Mouse (Mus musculus) liver, embryonic 13.5 days (tissue): ENCODE measurements at regions not wholly inside any gene's neighbourhood (a gene's known extent, or its start where the extent isn't known, plus 50 kb on each side); places are given as distances from the start of the nearest gene placed in this dataset.

Experiments
- ATAC-seq: fragments of 200-750 bp; cut with Nextera tagmentation; 2 replicates; pipeline ENCODE4 v1.8.0; 2017; ENCODE audit warnings: low read depth, mild to moderate bottlenecking, moderate number of reproducible peaks, moderate library complexity
- DNase-seq: peaks from one replicate; pipeline ENCODE4 v3.0.0; 2022
- H3K27ac ChIP-seq: fragments of 300-500 bp; sonication (generic); 2 replicates; pipeline ENCODE4 v1.5.1; 2015; ENCODE audit warnings: moderate library complexity, mild to moderate bottlenecking, inconsistent platforms
- H3K27me3 ChIP-seq: fragments of 300-500 bp; sonication (generic); 2 replicates; pipeline ENCODE4 v1.6.1; 2015; ENCODE audit warnings: mild to moderate bottlenecking, inconsistent platforms
- H3K36me3 ChIP-seq: fragments of 300-500 bp; sonication (generic); 2 replicates; pipeline ENCODE4 v1.6.1; 2015; ENCODE audit warnings: mild to moderate bottlenecking, inconsistent platforms
- H3K4me1 ChIP-seq: fragments of 300-500 bp; sonication (generic); replicated peaks from 2 replicates; pipeline ENCODE4 v1.6.1; 2015; ENCODE audit warnings: inconsistent platforms
- H3K4me2 ChIP-seq: fragments of 300-500 bp; sonication (generic); 2 replicates; pipeline ENCODE4 v1.6.1; 2015; ENCODE audit warnings: inconsistent platforms, mild to moderate bottlenecking, moderate library complexity
- H3K4me3 ChIP-seq: fragments of 300-500 bp; sonication (generic); replicated peaks from 2 replicates; pipeline ENCODE4 v1.5.1; 2015; ENCODE audit warnings: mild to moderate bottlenecking, inconsistent platforms
- H3K9ac ChIP-seq: fragments of 300-500 bp; sonication (generic); 2 replicates; pipeline ENCODE4 v1.6.1; 2015; ENCODE audit warnings: mild to moderate bottlenecking, inconsistent platforms
- H3K9me3 ChIP-seq: fragments of 300-500 bp; sonication (generic); replicated peaks from 2 replicates; pipeline ENCODE4 v1.6.1; 2016; ENCODE audit warnings: inconsistent platforms
- WGBS: fragments of 180-500 bp; shearing (Covaris S2); methylation state at CpG from one replicate; pipeline ENCODE4 v1.1.7; 2015; ENCODE audit not compliant: insufficient replicate concordance; 5-methylcytosine and 5-hydroxymethylcytosine counted together

DNA sequence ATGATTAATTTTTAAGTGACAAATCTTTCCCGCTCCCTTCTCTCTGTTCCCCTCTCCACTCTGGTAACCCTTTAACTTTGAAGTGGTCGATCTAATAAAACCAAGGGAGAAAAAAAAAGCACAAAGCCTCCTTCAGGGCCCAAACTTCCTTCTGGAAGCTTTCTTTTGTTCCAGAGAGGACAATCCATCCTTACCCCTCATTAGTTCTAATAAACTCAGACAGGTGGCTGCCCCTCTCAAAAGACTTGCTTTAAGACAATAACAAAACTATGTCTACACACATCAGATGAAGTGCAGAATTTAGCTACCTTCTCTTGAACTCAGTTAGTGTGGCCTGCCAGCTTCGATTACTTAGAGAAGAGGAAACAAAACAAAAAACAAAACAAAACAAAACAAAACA, 94.6 kb upstream of the Fat1 start:
- Histone ChIP-seq H3K27me3 (no peaks in the 10 kb centered on the region), H3K4me2 (no peak overlapping the region), H3K27ac (no peak overlapping the region), H3K9me3 (no peaks in the 10 kb centered on the region), H3K4me3 (no peak overlapping the region), H3K4me1 (no peaks in the 10 kb centered on the region), H3K9ac (no peak overlapping the region), H3K36me3 (no peaks in the 10 kb centered on the region)
- WGBS: 49% methylated on average over 3 of the region's 3 CpGs
- no peak for DNase-seq
- ATAC-seq: no peak

DNA sequence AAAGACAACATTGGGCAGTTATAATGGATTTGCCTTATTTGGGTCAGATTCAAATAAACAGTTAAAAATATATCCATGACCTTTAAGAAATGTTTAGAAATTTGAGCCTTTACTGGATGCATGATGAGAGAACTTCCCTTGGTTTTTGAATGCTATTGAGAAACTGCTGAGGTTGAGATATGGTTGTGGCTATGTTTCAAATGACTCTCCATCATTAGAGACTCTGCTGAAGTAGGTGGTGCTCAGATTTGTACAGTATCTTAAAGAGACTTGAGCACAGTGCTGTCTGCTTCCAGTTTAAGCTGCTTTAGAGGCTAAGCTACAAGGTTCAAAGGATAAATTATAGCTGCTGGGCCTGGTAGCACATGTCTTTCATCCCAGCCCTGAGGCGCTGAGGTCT, 90.9 kb upstream of the Fat1 start:
- no peak for DNase-seq

DNA sequence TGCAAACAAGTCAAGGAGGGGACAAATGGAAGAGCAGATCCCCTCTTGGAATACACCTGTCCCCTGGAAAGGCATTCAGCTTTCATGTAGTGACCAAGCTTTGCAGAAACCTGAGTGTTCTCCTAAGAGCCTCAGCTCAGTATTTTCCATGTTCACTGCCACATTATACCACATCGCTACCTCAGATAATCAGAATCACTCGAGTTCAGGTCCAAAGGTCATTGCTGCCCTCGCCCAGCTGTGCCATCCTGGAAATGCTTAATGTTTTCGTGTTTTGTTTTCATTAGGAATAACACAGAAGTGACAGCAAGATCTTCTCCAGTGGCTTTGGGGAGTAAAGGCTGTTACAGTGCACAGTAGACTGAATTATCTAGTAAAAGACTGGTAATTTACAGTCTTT, 83.0 kb upstream of the Fat1 start:
- H3K36me3 ChIP-seq: no peaks in the 10 kb centered on the region
- WGBS: 63% methylated on average over 4 of the region's 4 CpGs
- no peak overlapping the region for H3K4me2 ChIP-seq
- no peak overlapping the region for H3K9ac ChIP-seq
- no peak for DNase-seq
- ATAC-seq: no peak
- H3K27ac ChIP-seq: no peak overlapping the region
- H3K4me3 ChIP-seq: no peak overlapping the region
- no peaks in the 10 kb centered on the region for H3K4me1 ChIP-seq
- no peaks in the 10 kb centered on the region for H3K27me3 ChIP-seq
- no peaks in the 10 kb centered on the region for H3K9me3 ChIP-seq

More for the DNA sequence above, 90.9 kb upstream of the Fat1 start:
- H3K36me3 ChIP-seq: no peaks in the 10 kb centered on the region
- WGBS: 60% methylated on average over 1 of the region's 1 CpGs
- no peaks in the 10 kb centered on the region for H3K4me1 ChIP-seq
- no peak overlapping the region for H3K4me3 ChIP-seq
- no peak overlapping the region for H3K4me2 ChIP-seq
- H3K9ac ChIP-seq: no peak overlapping the region
- no peaks in the 10 kb centered on the region for H3K27me3 ChIP-seq
- no peaks in the 10 kb centered on the region for H3K9me3 ChIP-seq
- no peak for ATAC-seq
- no peak overlapping the region for H3K27ac ChIP-seq

DNA sequence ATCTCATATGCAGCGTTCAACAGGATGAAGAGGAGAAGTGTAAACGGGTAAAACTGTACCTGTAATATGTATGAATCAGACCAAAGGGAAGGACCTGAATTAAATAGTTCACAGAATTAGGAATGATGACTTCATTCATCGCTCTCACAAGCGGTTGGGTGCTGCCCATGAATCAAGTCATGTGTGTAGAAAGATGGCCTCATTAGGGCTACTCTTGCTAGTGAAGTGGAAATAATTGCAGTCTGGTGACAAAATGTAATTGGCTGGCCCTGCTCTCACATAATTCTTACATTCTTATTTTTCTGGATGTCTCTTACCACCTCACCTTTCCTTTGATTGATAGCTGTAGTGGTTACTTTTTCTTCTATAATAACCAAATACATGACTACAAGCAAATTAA, 80.1 kb upstream of the Fat1 start:
- H3K4me3 ChIP-seq: no peak overlapping the region
- H3K9ac ChIP-seq: no peak overlapping the region
- no peaks in the 10 kb centered on the region for H3K27me3 ChIP-seq
- no peaks in the 10 kb centered on the region for H3K9me3 ChIP-seq
- DNase-seq (no peak), ATAC-seq (no peak)
- H3K36me3 ChIP-seq: no peaks in the 10 kb centered on the region
- WGBS: 68% methylated on average over 4 of the region's 4 CpGs
- H3K4me1 ChIP-seq: no peaks in the 10 kb centered on the region
- H3K27ac ChIP-seq: no peak overlapping the region
- no peak overlapping the region for H3K4me2 ChIP-seq

DNA sequence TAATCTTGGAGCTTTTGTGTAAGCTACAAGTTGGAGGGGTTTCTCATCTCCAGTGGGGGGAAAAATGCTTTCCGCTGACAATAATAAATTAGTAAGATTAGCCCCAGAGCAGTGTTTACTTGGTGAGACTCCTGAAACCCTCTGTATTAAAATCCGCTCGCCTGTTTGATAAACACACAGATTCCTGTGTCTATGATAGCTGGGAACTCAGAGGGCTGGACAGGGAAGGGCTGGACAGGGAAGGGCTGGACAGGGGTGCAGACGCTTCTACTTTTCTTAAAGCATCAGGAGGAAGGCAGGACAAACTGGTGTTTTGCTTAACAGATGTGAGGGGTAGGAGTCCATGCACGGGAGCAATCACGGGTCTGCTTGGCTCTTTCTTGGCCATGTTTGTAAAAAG, 68.0 kb upstream of the Fat1 start:
- Histone ChIP-seq H3K27me3 (no peaks in the 10 kb centered on the region), H3K4me1 (no peaks in the 10 kb centered on the region), H3K9ac (no peak overlapping the region), H3K9me3 (no peaks in the 10 kb centered on the region), H3K4me3 (no peak overlapping the region), H3K4me2 (no peak overlapping the region), H3K27ac (no peak overlapping the region), H3K36me3 (no peaks in the 10 kb centered on the region)
- WGBS: 65% methylated on average over 6 of the region's 6 CpGs
- no peak for ATAC-seq
- DNase-seq: no peak

DNA sequence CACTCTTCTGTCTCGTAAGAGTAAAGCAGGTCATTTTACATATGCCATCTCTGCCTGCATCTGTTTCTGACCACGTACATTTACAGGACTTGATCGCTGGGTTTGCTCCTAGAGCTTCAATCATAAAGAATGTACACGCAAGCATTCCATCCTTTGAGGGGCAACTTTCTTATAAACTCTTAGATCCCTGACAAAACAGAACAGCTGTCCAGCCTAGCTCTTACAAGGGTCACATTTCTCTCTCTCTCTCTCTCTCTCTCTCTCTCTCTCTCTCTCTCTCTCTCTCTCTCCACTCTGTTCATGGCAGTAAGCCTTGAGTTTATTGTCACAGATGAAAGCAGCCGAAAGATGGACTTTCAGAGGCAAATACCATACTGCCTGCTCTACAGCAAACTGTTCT, 67.6 kb upstream of the Fat1 start:
- no peaks in the 10 kb centered on the region for H3K9me3 ChIP-seq
- 58% methylated on average over 5 of the region's 5 CpGs for whole genome bisulfite sequencing
- H3K9ac ChIP-seq: no peak overlapping the region
- no peaks in the 10 kb centered on the region for H3K4me1 ChIP-seq
- no peak overlapping the region for H3K4me2 ChIP-seq
- H3K36me3 ChIP-seq: no peaks in the 10 kb centered on the region
- no peak overlapping the region for H3K4me3 ChIP-seq
- DNase-seq (no peak), ATAC-seq (no peak)
- H3K27ac ChIP-seq: no peak overlapping the region
- H3K27me3 ChIP-seq: no peaks in the 10 kb centered on the region

DNA sequence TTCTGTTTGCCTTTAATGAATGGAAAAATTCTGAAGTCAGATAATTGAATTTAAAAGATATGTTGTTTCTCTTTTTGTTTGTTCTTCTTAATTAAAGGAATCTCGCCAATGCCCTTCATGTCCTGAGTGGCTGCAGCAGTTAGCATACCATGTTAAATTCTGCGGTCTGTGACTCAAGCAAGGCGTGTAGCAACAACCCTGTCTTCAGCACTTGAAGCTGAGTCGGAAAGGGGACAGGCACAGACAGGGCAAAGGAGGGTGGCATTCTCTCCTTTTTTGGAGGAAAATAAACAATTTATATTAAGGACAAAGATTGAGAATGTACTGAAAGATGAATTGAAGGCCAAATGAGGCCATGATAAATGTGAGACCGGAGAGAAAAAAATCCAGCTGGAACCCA, 58.2 kb upstream of the Fat1 start:
- Histone ChIP-seq H3K9ac (no peak overlapping the region), H3K27me3 (no peaks in the 10 kb centered on the region), H3K9me3 (no peaks in the 10 kb centered on the region), H3K4me1 (no peaks in the 10 kb centered on the region), H3K4me2 (no peak overlapping the region), H3K27ac (no peak overlapping the region), H3K4me3 (no peak overlapping the region), H3K36me3 (no peaks in the 10 kb centered on the region)
- ATAC-seq (no peak), DNase-seq (no peak)
- WGBS: 67% methylated on average over 5 of the region's 5 CpGs

DNA sequence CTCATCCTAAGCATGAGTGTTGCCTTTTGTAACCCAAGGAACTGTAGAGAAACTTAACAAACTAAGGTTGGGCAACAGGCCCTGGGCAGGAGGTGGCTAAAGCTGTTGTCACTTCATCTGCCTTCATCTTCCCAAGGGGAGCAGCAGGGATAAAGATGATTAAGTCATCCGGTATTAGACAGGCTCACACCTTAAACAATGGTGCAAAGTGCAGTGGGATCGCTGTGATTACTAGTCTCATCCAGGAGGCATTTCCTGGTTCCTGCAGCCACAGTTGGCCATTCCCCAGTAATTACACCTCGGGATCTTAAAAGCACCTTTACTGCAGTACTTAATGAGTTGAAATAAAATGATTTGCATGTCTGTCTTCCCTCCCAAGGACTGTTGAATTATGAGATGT, 57.0 kb upstream of the Fat1 start:
- no peak overlapping the region for H3K27ac ChIP-seq
- WGBS: 49% methylated on average over 3 of the region's 3 CpGs
- ATAC-seq (no peak), DNase-seq (no peak)
- H3K4me3 ChIP-seq: no peak overlapping the region
- H3K36me3 ChIP-seq: no peaks in the 10 kb centered on the region
- no peaks in the 10 kb centered on the region for H3K9me3 ChIP-seq
- no peaks in the 10 kb centered on the region for H3K27me3 ChIP-seq
- H3K9ac ChIP-seq: no peak overlapping the region
- H3K4me2 ChIP-seq: no peak overlapping the region
- H3K4me1 ChIP-seq: no peaks in the 10 kb centered on the region

DNA sequence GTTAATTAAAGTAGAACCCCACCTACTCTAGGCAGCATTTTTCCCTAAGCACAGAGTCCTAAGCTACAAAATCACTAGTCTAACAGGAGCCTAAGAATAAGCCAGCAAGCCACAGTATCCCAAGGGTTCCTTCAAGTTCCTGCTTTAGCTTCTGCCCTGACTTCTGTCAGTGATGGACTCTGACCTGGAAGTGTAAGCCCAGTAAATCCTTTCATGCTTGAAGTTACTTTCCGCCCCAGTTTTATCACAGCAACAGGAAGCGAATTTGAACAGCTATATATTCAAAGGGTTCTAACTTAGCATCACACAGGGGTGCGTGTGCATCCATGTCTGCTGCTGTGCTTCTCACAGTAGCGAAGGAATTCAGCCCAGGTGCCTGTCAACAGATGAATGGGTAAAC, 56.1 kb upstream of the Fat1 start:
- Histone ChIP-seq H3K9me3 (no peaks in the 10 kb centered on the region), H3K36me3 (no peaks in the 10 kb centered on the region), H3K4me3 (no peak overlapping the region), H3K27ac (no peak overlapping the region), H3K27me3 (no peaks in the 10 kb centered on the region), H3K9ac (no peak overlapping the region), H3K4me1 (no peaks in the 10 kb centered on the region), H3K4me2 (no peak overlapping the region)
- no peak for ATAC-seq
- no peak for DNase-seq
- 58% methylated on average over 4 of the region's 4 CpGs for WGBS

DNA sequence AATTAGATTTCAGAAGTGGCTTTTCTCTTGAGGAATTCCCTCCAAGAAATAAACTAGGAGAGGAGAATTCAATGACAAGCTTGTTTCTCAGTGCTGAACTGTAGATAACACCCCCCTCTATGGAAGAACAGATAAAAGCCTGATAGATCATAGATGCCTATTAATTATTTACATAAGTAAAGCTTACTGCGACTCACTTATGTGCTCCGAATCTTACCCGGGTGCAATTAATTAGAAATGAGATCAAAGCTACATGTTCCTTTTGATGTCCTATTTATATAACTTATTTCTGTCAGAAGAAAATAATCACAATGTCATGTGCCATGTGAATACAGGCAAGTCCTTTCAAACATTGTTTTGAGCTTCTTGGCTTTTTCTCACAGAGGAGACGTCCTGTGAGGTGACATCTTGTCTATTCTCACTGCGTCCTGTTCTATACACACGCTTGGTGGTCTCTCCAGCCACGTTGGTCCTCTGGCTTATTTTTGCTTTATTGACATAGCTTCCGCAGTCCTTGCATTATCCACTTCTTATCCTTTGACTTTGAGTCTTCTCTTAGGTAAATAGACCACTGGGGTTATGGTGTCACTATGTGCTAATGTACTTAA, 50.7 kb upstream of the Fat1 start:
- Histone ChIP-seq H3K4me3 (no peak overlapping the region), H3K4me1 (no peaks in the 10 kb centered on the region), H3K36me3 (no peaks in the 10 kb centered on the region), H3K27me3 (no peaks in the 10 kb centered on the region), H3K9me3 (no peaks in the 10 kb centered on the region), H3K9ac (no peak overlapping the region), H3K4me2 (no peak overlapping the region), H3K27ac (no peak overlapping the region)
- DNase-seq (no peak), ATAC-seq (no peak)
- 66% methylated on average over 8 of the region's 8 CpGs for WGBS
